Mouse (Mus musculus): Measurements from ENCODE around the gene Ptprg.

Gene Ptprg

GRCm38 (mm10) chr14:11683386-11684081 lies 130.2 kb downstream of the Ptprg start:
- no peak for ATAC-seq (ENCODE audit: low TSS enrichment)

GRCm38 (mm10) chr14:11684104-11684503 lies 130.8 kb downstream of the Ptprg start:
- no peak for ATAC-seq (ENCODE audit: low TSS enrichment)

- ATAC-seq (ENCODE audit: low TSS enrichment) = no peak
Measured at GRCm38 (mm10) chr14:11687541-11687940, 134.2 kb downstream of the Ptprg start.

- ATAC-seq (ENCODE audit: low TSS enrichment) = peak; percentile 85
Measured at GRCm38 (mm10) chr14:11688142-11688541, 134.8 kb downstream of the Ptprg start.

- ATAC-seq (ENCODE audit: low TSS enrichment) = no peak
Measured at GRCm38 (mm10) chr14:11690066-11690465, 136.7 kb downstream of the Ptprg start.

- no peak for ATAC-seq (ENCODE audit: low TSS enrichment)
Measured at GRCm38 (mm10) chr14:11691531-11691930, 138.2 kb downstream of the Ptprg start.

- ATAC-seq (ENCODE audit: low TSS enrichment) = no peak
Measured at GRCm38 (mm10) chr14:11698880-11699279, 145.5 kb downstream of the Ptprg start.

GRCm38 (mm10) chr14:11699654-11700053 lies 146.3 kb downstream of the Ptprg start:
- ATAC-seq (ENCODE audit: low TSS enrichment) = no peak

GRCm38 (mm10) chr14:11701516-11702249 lies 148.4 kb downstream of the Ptprg start:
- ATAC-seq (ENCODE audit: low TSS enrichment) = no peak

- ATAC-seq (ENCODE audit: low TSS enrichment) = no peak
Measured at GRCm38 (mm10) chr14:11702770-11703477, 149.6 kb downstream of the Ptprg start.

GRCm38 (mm10) chr14:11704871-11705270 lies 151.5 kb downstream of the Ptprg start:
- ATAC-seq (ENCODE audit: low TSS enrichment) = no peak

GRCm38 (mm10) chr14:11709352-11709751 lies 156.0 kb downstream of the Ptprg start:
- no peak for ATAC-seq (ENCODE audit: low TSS enrichment)

- no peak for ATAC-seq (ENCODE audit: low TSS enrichment)
Measured at GRCm38 (mm10) chr14:11709798-11710197, 156.5 kb downstream of the Ptprg start.

GRCm38 (mm10) chr14:11710410-11711122 lies 157.2 kb downstream of the Ptprg start:
- no peak for ATAC-seq (ENCODE audit: low TSS enrichment)

GRCm38 (mm10) chr14:11712146-11712545 lies 158.8 kb downstream of the Ptprg start:
- no peak for ATAC-seq (ENCODE audit: low TSS enrichment)

GRCm38 (mm10) chr14:11716230-11716629 lies 162.9 kb downstream of the Ptprg start:
- no peak for ATAC-seq (ENCODE audit: low TSS enrichment)

GRCm38 (mm10) chr14:11718201-11718600 lies 164.9 kb downstream of the Ptprg start:
- no peak for ATAC-seq (ENCODE audit: low TSS enrichment)

GRCm38 (mm10) chr14:11719259-11719658 lies 165.9 kb downstream of the Ptprg start:
- no peak for ATAC-seq (ENCODE audit: low TSS enrichment)

- ATAC-seq (ENCODE audit: low TSS enrichment) = no peak
Measured at GRCm38 (mm10) chr14:11722101-11722500, 168.8 kb downstream of the Ptprg start.

GRCm38 (mm10) chr14:11723876-11724275 lies 170.5 kb downstream of the Ptprg start:
- ATAC-seq (ENCODE audit: low TSS enrichment) = no peak

- ATAC-seq (ENCODE audit: low TSS enrichment) = no peak
Measured at GRCm38 (mm10) chr14:11731223-11731920, 178.0 kb downstream of the Ptprg start.
